Mouse (Mus musculus) hindbrain, embryonic 12.5 days (tissue): ENCODE measurements around the gene Fsd1l. TPM values are rescaled to one million over a fixed set of nuclear protein-coding genes. Genes with fewer than 3 reads are reported as not detected.
A peak's percentile ranks its signal among the peaks of the same experiment; 100 is the strongest.

Experiments used
- ATAC-seq: fragments of 200-750 bp; cut with Nextera tagmentation; 2 replicates; pipeline ENCODE4 v1.8.0; 2017; ENCODE audit warnings: moderate TSS enrichment; ENCODE audit not compliant: low FRiP score
- H3K27ac ChIP-seq: fragments of 300-500 bp; sonication (generic); 2 replicates; pipeline ENCODE4 v1.5.1; 2016; ENCODE audit warnings: mild to moderate bottlenecking
- H3K27me3 ChIP-seq: fragments of 300-500 bp; sonication (generic); 2 replicates; pipeline ENCODE4 v1.6.1; 2016; ENCODE audit warnings: mild to moderate bottlenecking
- H3K36me3 ChIP-seq: fragments of 300-500 bp; sonication (generic); 2 replicates; pipeline ENCODE4 v1.6.1; 2016; ENCODE audit warnings: mild to moderate bottlenecking
- H3K4me1 ChIP-seq: fragments of 300-500 bp; sonication (generic); 2 replicates; pipeline ENCODE4 v1.6.1; 2016
- H3K4me2 ChIP-seq: fragments of 300-500 bp; sonication (generic); replicated peaks from 2 replicates; pipeline ENCODE4 v1.6.1; 2016; ENCODE audit warnings: mild to moderate bottlenecking
- H3K4me3 ChIP-seq: fragments of 300-500 bp; sonication (generic); 2 replicates; pipeline ENCODE4 v1.5.1; 2016; ENCODE audit warnings: mild to moderate bottlenecking
- H3K9ac ChIP-seq: fragments of 300-500 bp; sonication (generic); 2 replicates; pipeline ENCODE4 v1.6.1; 2016; ENCODE audit warnings: mild to moderate bottlenecking, moderate library complexity
- H3K9me3 ChIP-seq: fragments of 300-500 bp; sonication (generic); replicated peaks from 2 replicates; pipeline ENCODE4 v1.6.1; 2016; ENCODE audit warnings: mild to moderate bottlenecking
- WGBS: fragments of 180-500 bp; shearing (Covaris S2); methylation state at CpG from one replicate; pipeline ENCODE4 v1.1.7; 2016; 5-methylcytosine and 5-hydroxymethylcytosine counted together
- polyA plus RNA-seq: library from polyadenylated mRNA; unstranded; fragments of >200 nt; fragmentation: Nextera tagmentation; extraction: Ambion mirVana; gene quantifications from 2 replicates; pipeline ENCODE4 v1.2.1, GENCODE M21; 2016

Gene Fsd1l
- polyA plus RNA-seq, 1 experiment from 2014 or later = 29.9 TPM

DNA sequence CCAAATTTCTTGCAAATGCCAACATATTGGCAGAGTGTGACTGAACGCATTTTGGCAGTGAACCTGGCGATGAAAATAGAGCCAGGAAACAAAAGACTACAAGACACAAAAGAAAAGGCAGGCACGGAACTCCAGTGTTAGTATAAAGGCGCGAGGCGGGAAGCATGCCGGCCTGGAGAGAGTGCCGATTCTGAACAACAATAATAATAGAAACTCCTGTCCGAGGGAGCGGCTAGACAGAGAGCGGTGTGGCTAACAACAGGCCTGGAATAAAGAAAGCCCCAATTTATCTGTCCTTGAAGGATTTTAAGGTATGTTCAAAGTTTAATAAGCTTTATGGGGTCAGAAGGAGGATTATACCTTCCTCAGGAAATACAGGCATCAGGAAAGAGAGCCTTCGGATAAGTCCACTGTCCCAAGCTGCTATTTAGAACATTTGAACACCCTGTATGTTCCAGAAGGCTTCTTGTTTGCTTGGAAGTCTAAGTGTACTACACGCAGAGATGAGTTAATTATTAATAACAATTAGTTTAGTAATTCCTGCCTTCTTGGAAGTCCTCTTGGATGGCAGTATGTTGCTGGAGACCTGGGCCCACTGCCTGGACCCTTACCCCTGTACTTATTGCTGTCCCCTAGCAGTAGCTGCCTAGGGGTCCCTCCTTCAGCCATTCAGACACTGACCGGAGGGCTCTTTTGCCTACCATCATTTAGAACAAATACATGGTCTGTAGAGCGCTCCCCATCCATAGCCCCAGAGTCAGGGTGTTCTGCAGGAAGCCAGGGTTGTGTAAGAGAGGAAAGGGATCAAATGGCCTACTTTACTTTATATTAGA is 35.0 kb upstream of the Fsd1l start:
- 51% methylated on average over 15 of the region's 15 CpGs for WGBS
- H3K36me3 ChIP-seq = no peaks in the 10 kb centered on the region
- no peak for ATAC-seq

DNA sequence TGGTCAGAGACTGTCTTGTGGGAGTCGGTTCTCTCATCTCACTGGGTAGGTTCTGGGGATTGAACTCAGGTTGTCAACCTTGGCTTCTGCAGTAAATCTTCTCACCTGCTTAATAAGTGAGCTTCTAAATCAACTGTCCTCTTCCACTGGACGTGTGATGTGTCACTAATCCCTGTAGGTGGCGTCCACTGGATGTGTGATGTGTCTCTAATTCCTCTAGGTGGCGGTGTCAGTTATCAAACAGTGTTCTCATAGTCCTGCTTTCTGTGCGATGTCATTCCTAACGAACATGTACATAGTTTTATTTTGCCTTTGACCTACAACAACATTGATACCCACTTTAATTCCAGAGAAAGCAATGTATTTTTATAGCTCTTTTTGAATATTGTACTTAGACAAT is 30.8 kb upstream of the Fsd1l start:
- ATAC-seq = no peak

More for the DNA sequence above, 35.0 kb upstream of the Fsd1l start:
- Histone ChIP-seq H3K9me3 (no peaks in the 10 kb centered on the region), H3K4me2 (no peak overlapping the region), H3K4me1 (no peaks in the 10 kb centered on the region), H3K4me3 (no peak overlapping the region), H3K27ac (no peak overlapping the region), H3K9ac (no peak overlapping the region), H3K27me3 (no peaks in the 10 kb centered on the region)

DNA sequence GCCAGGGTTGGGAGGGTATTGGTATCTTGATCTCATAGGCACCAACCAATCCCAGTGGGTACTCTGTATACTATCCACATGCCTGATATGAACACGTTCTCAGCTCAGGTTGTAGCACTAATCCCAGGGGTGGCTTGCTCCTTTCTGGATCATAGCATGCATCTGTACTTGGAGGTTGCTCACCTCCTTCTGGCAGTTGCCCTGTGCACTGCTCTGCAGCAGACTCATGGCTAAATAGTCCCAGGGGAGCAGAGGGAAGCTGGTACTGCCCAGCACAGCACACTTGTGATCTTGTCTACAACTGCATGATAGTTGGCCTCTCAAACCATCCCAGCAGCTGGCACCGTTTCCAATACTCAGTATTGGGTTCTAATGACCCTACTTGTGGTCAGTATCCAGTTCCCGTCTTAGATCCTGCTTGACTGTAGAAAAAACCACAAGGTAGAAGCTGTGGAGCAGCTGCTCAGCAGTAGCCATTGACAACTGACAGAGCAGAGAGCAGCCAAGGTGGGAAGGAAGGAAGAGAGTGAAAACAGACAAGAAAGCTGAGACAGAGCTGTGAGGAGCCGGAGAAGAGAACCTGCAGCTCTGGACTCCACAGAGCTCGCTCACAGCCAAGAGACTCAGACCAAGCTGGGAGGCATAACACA is 16.6 kb upstream of the Fsd1l start:
- H3K4me3 ChIP-seq = no peak overlapping the region

More for the DNA sequence above, 30.8 kb upstream of the Fsd1l start:
- 44% methylated on average over 6 of the region's 6 CpGs for WGBS
- no peak overlapping the region for H3K4me2 ChIP-seq
- H3K27me3 ChIP-seq = no peaks in the 10 kb centered on the region
- no peak overlapping the region for H3K9ac ChIP-seq
- no peak overlapping the region for H3K4me3 ChIP-seq
- H3K27ac ChIP-seq = no peak overlapping the region
- H3K4me1 ChIP-seq = no peaks in the 10 kb centered on the region
- no peaks in the 10 kb centered on the region for H3K36me3 ChIP-seq
- no peaks in the 10 kb centered on the region for H3K9me3 ChIP-seq

DNA sequence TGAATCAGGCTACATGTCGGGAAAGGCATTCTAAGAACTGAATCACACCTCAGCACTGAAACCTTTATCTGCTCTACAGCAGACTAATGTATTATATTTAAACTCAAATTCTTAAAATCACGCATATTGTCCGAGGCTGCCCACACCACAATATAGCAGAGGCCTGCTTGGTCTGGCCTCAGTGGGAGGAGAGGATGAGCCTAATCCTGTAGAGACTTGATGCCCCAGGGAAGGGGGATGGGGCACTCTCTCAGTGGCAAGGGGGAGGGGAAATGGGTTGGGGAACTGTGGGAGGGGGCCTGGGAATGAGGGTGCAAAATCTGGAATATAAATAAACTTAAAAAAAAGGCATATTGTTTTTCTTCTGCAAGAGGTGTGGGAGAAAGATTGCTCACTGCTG is 13.3 kb upstream of the Fsd1l start:
- no peak overlapping the region for H3K27ac ChIP-seq
- no peaks in the 10 kb centered on the region for H3K4me1 ChIP-seq
- H3K9ac ChIP-seq = no peak overlapping the region
- H3K36me3 ChIP-seq = no peaks in the 10 kb centered on the region
- H3K27me3 ChIP-seq = no peaks in the 10 kb centered on the region
- ATAC-seq = no peak
- H3K4me2 ChIP-seq = no peak overlapping the region
- no peak overlapping the region for H3K4me3 ChIP-seq
- WGBS = 61% methylated on average over 3 of the region's 3 CpGs
- H3K9me3 ChIP-seq = no peaks in the 10 kb centered on the region

More for the DNA sequence above, 16.6 kb upstream of the Fsd1l start:
- Histone ChIP-seq H3K4me1 (no peaks in the 10 kb centered on the region), H3K27me3 (no peaks in the 10 kb centered on the region), H3K9me3 (no peaks in the 10 kb centered on the region), H3K9ac (no peak overlapping the region), H3K4me2 (no peak overlapping the region), H3K36me3 (no peaks in the 10 kb centered on the region), H3K27ac (no peak overlapping the region)
- ATAC-seq = no peak
- 81% methylated on average over 5 of the region's 5 CpGs for WGBS

DNA sequence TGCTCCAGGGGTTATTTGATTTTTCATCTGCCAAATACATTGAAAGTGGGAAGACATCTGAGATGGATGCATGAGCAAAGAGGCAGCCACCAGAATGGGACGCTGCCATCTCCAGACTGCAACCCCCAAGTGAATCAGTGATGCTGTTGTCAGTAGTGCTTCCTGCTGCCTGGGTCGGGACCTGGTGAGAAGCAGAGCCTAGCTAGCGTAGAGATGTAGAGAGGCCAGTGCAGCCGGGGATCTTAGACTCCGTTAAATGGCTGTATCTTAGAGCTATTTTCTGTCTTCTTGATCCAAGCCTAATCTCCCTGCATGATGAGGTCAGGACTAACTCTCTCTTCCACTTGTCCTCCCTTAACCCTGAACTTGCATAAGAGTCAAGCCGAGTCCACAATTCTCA is 11.2 kb upstream of the Fsd1l start:
- no peak for ATAC-seq
- Histone ChIP-seq H3K27me3 (no peaks in the 10 kb centered on the region), H3K36me3 (no peaks in the 10 kb centered on the region), H3K27ac (no peak overlapping the region), H3K9ac (no peak overlapping the region), H3K4me2 (no peak overlapping the region), H3K4me3 (no peak overlapping the region), H3K9me3 (no peaks in the 10 kb centered on the region), H3K4me1 (peaks cover 7% of the 10 kb centered on the region)
- 85% methylated on average over 6 of the region's 6 CpGs for WGBS

DNA sequence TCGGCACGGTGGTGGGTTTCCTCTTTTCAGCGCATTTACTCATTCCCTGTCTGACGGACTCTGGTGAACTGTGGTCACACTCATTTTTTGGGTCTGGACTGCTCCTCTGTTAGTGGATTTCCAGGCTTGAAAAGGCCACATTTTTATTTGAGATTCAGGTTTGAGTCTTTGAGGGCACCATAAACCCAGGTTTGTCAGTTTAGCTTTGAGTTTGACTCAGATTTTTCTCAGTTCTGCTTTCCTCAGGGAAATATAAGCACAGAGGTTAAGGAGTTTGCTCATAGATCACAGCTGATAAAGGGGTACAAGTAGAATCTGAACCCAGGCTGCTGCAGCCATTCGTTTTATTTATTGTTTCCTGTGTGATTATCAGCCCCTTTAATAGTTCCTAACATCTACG is 10.2 kb upstream of the Fsd1l start:
- H3K4me3 ChIP-seq = no peak overlapping the region
- no peak overlapping the region for H3K9ac ChIP-seq
- H3K36me3 ChIP-seq = no peaks in the 10 kb centered on the region
- H3K4me2 ChIP-seq = no peak overlapping the region
- no peaks in the 10 kb centered on the region for H3K27me3 ChIP-seq
- H3K4me1 ChIP-seq = peaks cover 10% of the 10 kb centered on the region
- ATAC-seq = no peak
- WGBS = 70% methylated on average over 6 of the region's 6 CpGs
- H3K27ac ChIP-seq = no peak overlapping the region
- no peaks in the 10 kb centered on the region for H3K9me3 ChIP-seq

DNA sequence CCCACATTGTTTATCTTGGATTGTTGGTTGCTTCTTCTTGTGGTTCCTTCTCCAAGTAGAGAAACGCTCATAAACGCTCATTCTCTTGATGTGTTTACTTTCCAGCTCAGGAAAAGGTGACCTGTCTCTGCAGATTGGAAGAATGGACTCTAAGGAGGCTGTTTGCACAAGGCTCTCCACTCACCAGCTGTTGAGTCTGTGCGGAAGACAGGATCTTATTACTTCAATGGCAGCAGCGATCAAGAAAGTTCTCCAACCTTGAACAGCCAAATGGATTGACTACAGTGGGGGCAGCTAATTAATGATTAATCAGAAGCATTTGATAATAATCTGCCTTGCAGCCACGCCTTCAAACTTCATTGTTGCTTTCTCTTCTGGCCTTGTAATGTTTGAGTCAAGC is 9.8 kb upstream of the Fsd1l start:
- no peak overlapping the region for H3K4me3 ChIP-seq
- no peak for ATAC-seq
- H3K4me2 ChIP-seq = no peak overlapping the region
- WGBS = 85% methylated on average over 5 of the region's 5 CpGs
- H3K27ac ChIP-seq = no peak overlapping the region
- H3K9me3 ChIP-seq = no peaks in the 10 kb centered on the region
- H3K9ac ChIP-seq = no peak overlapping the region
- H3K36me3 ChIP-seq = no peaks in the 10 kb centered on the region
- H3K27me3 ChIP-seq = no peaks in the 10 kb centered on the region
- H3K4me1 ChIP-seq = peaks cover 10% of the 10 kb centered on the region

DNA sequence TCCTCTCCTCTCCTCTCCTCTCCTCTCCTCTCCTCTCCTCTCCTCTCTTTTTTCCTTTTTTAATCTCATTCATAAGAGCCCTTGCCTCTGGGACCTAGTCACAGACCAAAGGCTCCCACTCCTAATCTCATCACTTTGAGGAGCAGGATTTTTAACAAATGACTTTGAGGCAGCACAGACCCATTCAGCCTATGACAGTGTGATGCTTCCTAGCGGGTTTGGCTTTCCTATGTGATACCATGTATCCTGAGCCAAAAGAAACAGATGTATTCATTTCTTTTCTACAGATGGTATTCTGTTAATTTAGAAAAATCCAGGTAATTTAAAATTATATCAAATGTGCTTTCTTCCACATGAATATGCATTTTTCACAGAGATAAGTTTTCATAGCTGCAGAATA is 7.6 kb upstream of the Fsd1l start:
- no peak for ATAC-seq
- no peak overlapping the region for H3K4me3 ChIP-seq
- H3K9me3 ChIP-seq = no peaks in the 10 kb centered on the region
- H3K27ac ChIP-seq = no peak overlapping the region
- no peak overlapping the region for H3K9ac ChIP-seq
- H3K36me3 ChIP-seq = no peaks in the 10 kb centered on the region
- no peak overlapping the region for H3K4me2 ChIP-seq
- WGBS = 84% methylated on average over 1 of the region's 1 CpGs
- no peaks in the 10 kb centered on the region for H3K27me3 ChIP-seq
- peaks cover 10% of the 10 kb centered on the region for H3K4me1 ChIP-seq

DNA sequence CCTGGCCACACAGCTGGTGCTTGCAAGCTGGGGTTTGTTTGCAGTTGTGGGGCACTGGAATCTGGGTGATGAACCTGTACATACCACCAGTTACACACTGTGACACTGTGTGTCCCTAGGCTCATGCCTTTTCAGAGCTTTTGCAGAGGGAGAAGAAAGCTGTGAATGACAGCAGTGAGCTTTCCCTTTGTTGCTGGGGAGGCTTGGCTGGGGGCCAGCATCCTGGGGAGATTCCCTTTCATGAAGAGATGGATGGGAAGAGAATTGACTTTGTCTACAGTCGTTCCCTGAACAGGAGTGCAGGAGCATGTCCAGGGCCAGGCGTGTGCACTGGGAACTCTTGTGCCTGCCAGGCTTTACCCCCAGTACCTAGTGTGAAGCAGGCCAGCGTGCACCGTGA is 6.5 kb upstream of the Fsd1l start:
- no peak overlapping the region for H3K9ac ChIP-seq
- no peaks in the 10 kb centered on the region for H3K36me3 ChIP-seq
- no peak overlapping the region for H3K4me3 ChIP-seq
- no peak overlapping the region for H3K4me2 ChIP-seq
- no peaks in the 10 kb centered on the region for H3K9me3 ChIP-seq
- no peaks in the 10 kb centered on the region for H3K27me3 ChIP-seq
- 43% methylated on average over 4 of the region's 4 CpGs for WGBS
- H3K27ac ChIP-seq = no peak overlapping the region
- H3K4me1 ChIP-seq = peaks cover 10% of the 10 kb centered on the region
- peak; percentile 77 for ATAC-seq

DNA sequence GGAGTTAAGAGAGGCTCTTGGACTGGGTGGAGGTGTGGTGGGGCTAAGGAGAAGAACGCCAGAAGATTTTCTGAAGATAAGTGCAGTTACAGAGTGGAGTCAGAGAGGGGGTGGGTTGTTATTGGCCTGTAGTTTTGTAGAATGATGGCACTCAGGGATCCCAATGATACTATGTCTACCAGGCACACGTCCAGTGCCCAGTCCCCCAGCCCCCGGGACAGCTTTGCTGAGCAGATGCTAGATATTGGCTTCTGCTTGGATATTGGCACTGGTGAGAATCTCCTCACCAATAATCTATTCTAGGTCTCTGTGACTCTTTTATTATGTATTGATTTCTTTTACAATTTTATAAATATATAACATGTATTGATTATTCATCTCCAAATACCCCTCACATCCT is 6.0 kb upstream of the Fsd1l start:
- no peak overlapping the region for H3K4me3 ChIP-seq
- no peaks in the 10 kb centered on the region for H3K9me3 ChIP-seq
- peaks cover 10% of the 10 kb centered on the region for H3K4me1 ChIP-seq
- no peak overlapping the region for H3K4me2 ChIP-seq
- 0 out of 2 replicates have a peak, but pooled peaks have one; percentile 38 for ATAC-seq
- H3K36me3 ChIP-seq = no peaks in the 10 kb centered on the region
- 77% methylated on average over 3 of the region's 3 CpGs for WGBS
- H3K27ac ChIP-seq = no peak overlapping the region
- no peak overlapping the region for H3K9ac ChIP-seq
- no peaks in the 10 kb centered on the region for H3K27me3 ChIP-seq

DNA sequence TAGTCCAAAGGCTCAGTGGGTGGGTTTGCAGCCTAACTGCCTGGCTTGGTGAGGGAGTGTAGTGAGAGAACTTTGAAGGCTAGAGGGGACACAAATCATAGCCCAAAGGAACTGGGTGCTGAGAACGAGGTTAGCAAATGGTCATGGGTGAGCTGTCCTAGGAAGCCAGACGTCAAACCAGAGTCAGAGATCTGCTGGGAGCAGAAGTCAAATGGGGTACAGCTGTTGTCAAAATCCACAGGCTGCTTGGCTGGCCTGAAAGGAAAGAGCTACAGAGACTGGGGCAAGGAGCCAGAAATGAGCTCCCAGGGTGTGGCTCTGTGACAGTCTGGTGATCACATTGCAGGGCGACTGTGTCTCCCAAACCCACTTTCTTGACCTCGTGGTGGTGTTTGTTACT is 2.3 kb upstream of the Fsd1l start:
- Histone ChIP-seq H3K9me3 (no peaks in the 10 kb centered on the region), H3K4me2 (no peak overlapping the region), H3K27ac (no peak overlapping the region), H3K4me1 (peaks cover 29% of the 10 kb centered on the region), H3K4me3 (no peak overlapping the region), H3K9ac (no peak overlapping the region), H3K36me3 (no peaks in the 10 kb centered on the region), H3K27me3 (no peaks in the 10 kb centered on the region)
- no peak for ATAC-seq
- WGBS = 61% methylated on average over 4 of the region's 4 CpGs

DNA sequence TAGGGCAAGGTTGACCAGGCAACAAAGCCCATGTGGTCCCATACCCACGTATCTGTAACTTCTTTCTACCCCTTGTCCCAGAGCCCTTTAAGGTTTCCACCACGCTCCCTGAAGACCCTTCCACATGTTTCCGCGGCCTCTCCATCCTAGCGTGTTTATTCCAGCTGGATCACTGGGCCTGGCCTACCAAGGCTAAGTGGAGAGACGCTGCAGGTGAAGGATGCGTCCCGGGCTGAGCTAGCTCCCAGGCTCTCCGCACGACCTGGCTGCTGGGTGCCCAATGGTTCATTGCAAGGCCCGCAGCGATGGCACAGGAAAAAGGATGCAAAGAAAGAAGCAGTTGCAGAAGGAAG is 332 bp upstream of the Fsd1l start:
- ATAC-seq = peak; percentile 64

DNA sequence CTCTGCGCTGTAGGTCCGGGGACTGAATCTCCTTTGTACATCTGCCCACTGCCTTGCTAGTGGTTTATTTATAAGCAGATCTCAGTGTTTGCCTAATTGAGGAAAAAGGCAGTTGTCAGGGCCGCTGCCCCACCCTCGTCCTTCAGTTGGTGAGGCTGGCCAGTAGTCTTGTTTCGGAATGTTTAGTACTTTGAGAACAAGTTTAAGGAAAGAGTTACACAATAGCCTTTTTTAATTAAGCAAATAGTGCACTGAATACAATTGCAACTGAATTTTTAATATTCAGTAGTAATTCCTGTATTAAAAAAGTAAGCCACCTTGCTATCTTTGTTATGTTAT is 709 bp downstream of the Fsd1l start:
- peaks cover 33% of the 10 kb centered on the region for H3K4me1 ChIP-seq
- H3K4me2 ChIP-seq = peak overlapping the region; percentile 65
- no peaks in the 10 kb centered on the region for H3K36me3 ChIP-seq
- H3K9ac ChIP-seq = peak overlapping the region; percentile 93
- H3K9me3 ChIP-seq = no peaks in the 10 kb centered on the region
- H3K4me3 ChIP-seq = peak overlapping the region; percentile 88
- no peaks in the 10 kb centered on the region for H3K27me3 ChIP-seq
- ATAC-seq = no peak
- WGBS = 1% methylated on average over 5 of the region's 5 CpGs
- H3K27ac ChIP-seq = peak overlapping the region; percentile 93

More for the DNA sequence above, 332 bp upstream of the Fsd1l start:
- H3K4me2 ChIP-seq = peak overlapping the region; percentile 65
- peak overlapping the region; percentile 93 for H3K9ac ChIP-seq
- peaks cover 31% of the 10 kb centered on the region for H3K4me1 ChIP-seq
- H3K4me3 ChIP-seq = peak overlapping the region; percentile 88
- 6% methylated on average over 12 of the region's 12 CpGs for WGBS
- H3K9me3 ChIP-seq = no peaks in the 10 kb centered on the region
- no peaks in the 10 kb centered on the region for H3K27me3 ChIP-seq
- H3K36me3 ChIP-seq = no peaks in the 10 kb centered on the region
- H3K27ac ChIP-seq = peak overlapping the region; percentile 93
